Mouse (Mus musculus) bone marrow macrophage, adult 2 months (primary cell): ENCODE data around the gene Map2k1. TPM values are rescaled to one million over a fixed set of nuclear protein-coding genes. Genes with fewer than 3 reads are reported as not detected.
A peak's percentile ranks its signal among the peaks of the same experiment; 100 is the strongest.
"Not testable (repeated sequence)": the region's sequence is repeated elsewhere in the genome, so short reads cannot be mapped to it uniquely, and the experiment has no call there.

Experiments used
- H3K27ac ChIP-seq: 2 replicates; pipeline ENCODE4 v1.5.1; 2012; ENCODE audit warnings: low read depth, low read length; ENCODE audit not compliant: insufficient read depth
- H3K4me1 ChIP-seq: 2 replicates; pipeline ENCODE4 v1.6.1; 2012; ENCODE audit warnings: low read length; ENCODE audit not compliant: control insufficient read depth, insufficient read depth
- H3K4me3 ChIP-seq: 2 replicates; pipeline ENCODE4 v1.5.1; 2012; ENCODE audit warnings: mild to moderate bottlenecking, low read length, moderate library complexity; ENCODE audit not compliant: insufficient read depth
- CTCF ChIP-seq: IDR thresholded peaks from 2 replicates; pipeline ENCODE4 v1.5.1; 2012; ENCODE audit warnings: low read depth, mild to moderate bottlenecking, low read length, moderate library complexity
- POLR2A ChIP-seq: IDR thresholded peaks from 2 replicates; pipeline ENCODE4 v1.6.1; 2012; ENCODE audit warnings: mild to moderate bottlenecking, low read depth, low read length, borderline replicate concordance
- polyA plus RNA-seq: library from polyadenylated mRNA; stranded (reverse); fragments of >200 nt; gene quantifications from 2 replicates; pipeline ENCODE4 v1.2.4, GENCODE M21; 2012; ENCODE audit not compliant: missing spikeins, insufficient read depth, insufficient read length

Map2k1 gene
- polyA plus RNA-seq, 1 experiment: 79.9 TPM

GRCm38 (mm10) chr9:64173666-64174220 lies 79.7 kb downstream of the Map2k1 start:
- Histone ChIP-seq H3K4me1 (peaks cover 2% of the 10 kb centered on the region), H3K27ac (peak overlapping the region; percentile 43)
- no peak for TF ChIP-seq CTCF
- TF ChIP-seq POLR2A: no peak

GRCm38 (mm10) chr9:64172816-64173665 lies 80.4 kb downstream of the Map2k1 start, which contains the start of the genes Zwilch and Rpl4:
TSS of gene Zwilch (minus strand) at chr9:64173104.
TSS of gene Rpl4 (plus strand) at chr9:64173375.
- TF ChIP-seq CTCF (no peak), POLR2A (no peak)
- Histone ChIP-seq H3K4me1 (peaks cover 2% of the 10 kb centered on the region), H3K4me3 (peak within 1 kb of the TSS; percentile 71), H3K27ac (peak within 1 kb of the TSS; percentile 87)

More at GRCm38 (mm10) chr9:64173666-64174220, 79.7 kb downstream of the Map2k1 start:
- H3K4me3 ChIP-seq: peak overlapping the region; percentile 71

- peak overlapping the region; percentile 71 for H3K4me3 ChIP-seq
- no peak for TF ChIP-seq CTCF
- TF ChIP-seq POLR2A: no peak
- H3K27ac ChIP-seq: peak overlapping the region; percentile 87
- peaks cover 2% of the 10 kb centered on the region for H3K4me1 ChIP-seq
These were observed 81.2 kb downstream of the Map2k1 start for GRCm38 (mm10) chr9:64172145-64172815.

- H3K27ac ChIP-seq, H3K4me1 ChIP-seq, H3K4me3 ChIP-seq: not testable (repeated sequence)
These were observed 83.5 kb downstream of the Map2k1 start for GRCm38 (mm10) chr9:64169967-64170366.

GRCm38 (mm10) chr9:64160471-64160870 lies 93.0 kb downstream of the Map2k1 start:
- TF ChIP-seq CTCF: no peak
- TF ChIP-seq POLR2A: no peak
- Histone ChIP-seq H3K4me1 (no peaks in the 10 kb centered on the region), H3K4me3 (no peak overlapping the region), H3K27ac (no peak overlapping the region)

- Histone ChIP-seq H3K27ac (no peak overlapping the region), H3K4me1 (no peaks in the 10 kb centered on the region), H3K4me3 (no peak overlapping the region)
- no peak for TF ChIP-seq CTCF
- no peak for TF ChIP-seq POLR2A
These were observed 96.8 kb downstream of the Map2k1 start for GRCm38 (mm10) chr9:64156641-64157040.

- Histone ChIP-seq H3K4me3 (no peak overlapping the region), H3K27ac (no peak overlapping the region), H3K4me1 (peaks cover 7% of the 10 kb centered on the region)
- TF ChIP-seq POLR2A (no peak), CTCF (no peak)
These were observed 113.6 kb downstream of the Map2k1 start for GRCm38 (mm10) chr9:64139879-64140278.

- H3K27ac ChIP-seq, H3K4me1 ChIP-seq, H3K4me3 ChIP-seq: not testable (repeated sequence)
- peak; percentile 43 for TF ChIP-seq CTCF
These were observed 114.5 kb downstream of the Map2k1 start for GRCm38 (mm10) chr9:64138896-64139295.

Other genes with a start within 250 kb of the Map2k1 start
- gene Smad6, start 231.6 kb downstream of the Map2k1 start, polyA plus RNA-seq: 0.62 and 0.72 TPM in 2 replicates
- gene Lctl, start 136.5 kb downstream of the Map2k1 start, polyA plus RNA-seq: not detected in 2 replicates
- 16.9 and 22.3 TPM in 2 replicates for gene Zwilch, start 80.5 kb downstream of the Map2k1 start, polyA plus RNA-seq
- gene Rpl4, start 80.3 kb downstream of the Map2k1 start, polyA plus RNA-seq: 1,013 and 1,015 TPM in 2 replicates
- 53.5 and 58.0 TPM in 2 replicates for gene Snapc5, start 74.4 kb downstream of the Map2k1 start, polyA plus RNA-seq
- 1.9 and 2.1 TPM in 2 replicates for gene Uchl4, start 18.4 kb downstream of the Map2k1 start, polyA plus RNA-seq
- 26.8 and 29.6 TPM in 2 replicates for gene Tipin, start 27.9 kb upstream of the Map2k1 start, polyA plus RNA-seq
- gene Dis3l, start 87.7 kb upstream of the Map2k1 start, polyA plus RNA-seq: 13.2 and 14.7 TPM in 2 replicates
- gene Megf11, start 132.0 kb upstream of the Map2k1 start, polyA plus RNA-seq: not detected in 2 replicates